In genomic region chr12:101024824-101025223, GRCm38 (mm10) we compare ENCODE assay signal across 8 mouse cellular contexts. TPM values are rescaled to one million over a fixed set of nuclear protein-coding genes. Genes with fewer than 3 reads are reported as not detected.
A peak's percentile ranks its signal among the peaks of the same experiment; 100 is the strongest.
DNase-seq lines count a peak whose midpoint lies in the region; ATAC-seq lines count a peak whose summit lies in the region.
"Had no signal": no experiment of that assay in that cellular context is flagged by ENCODE, and none has a peak within 500 bp of the region (broad histone marks: within the 10 kb centered on the region; RNA-seq: fewer than 3 reads in every experiment).

No protein-coding gene starts in this region.

- no peak for DNase-seq in lung, adult 18-20 months
- no peak for DNase-seq in embryonic facial prominence, embryonic 11.5 days (ENCODE audit: low spot score)
- DNase-seq in cerebellum, adult 11-12 months: no peak
- DNase-seq in left cerebral cortex, postnatal 10 days (ENCODE audit: extremely low spot score in 1 of 2, low spot score in 2 of 2): no peak
- DNase-seq: heart, postnatal 36 days had no signal

- H3K27me3 ChIP-seq in lung, embryonic 15.5 days: peaks cover 27% of the 10 kb centered on the region
- H3K27me3 ChIP-seq in embryonic facial prominence, embryonic 11.5 days (ENCODE audit: control insufficient read depth, insufficient read depth, low read length): peaks cover 10% of the 10 kb centered on the region
- no peaks in the 10 kb centered on the region for H3K27me3 ChIP-seq in forebrain, embryonic 16.5 days (replicated peaks; ENCODE audit: control insufficient read depth, insufficient read depth, low read length)

- H3K36me3 ChIP-seq in lung, embryonic 15.5 days: no peaks in the 10 kb centered on the region
- no peaks in the 10 kb centered on the region for H3K36me3 ChIP-seq in embryonic facial prominence, embryonic 11.5 days (replicated peaks; ENCODE audit: control insufficient read depth, insufficient read depth, low read depth, low read length)
- no peaks in the 10 kb centered on the region; the same call in 1 of the 2 replicates for H3K36me3 ChIP-seq in forebrain, embryonic 16.5 days (ENCODE audit: control insufficient read depth, insufficient read depth)

- peaks cover 53% of the 10 kb centered on the region for H3K4me1 ChIP-seq in lung, embryonic 15.5 days
- H3K4me1 ChIP-seq in embryonic facial prominence, embryonic 11.5 days (ENCODE audit: control insufficient read depth, insufficient read depth, low read length): no peaks in the 10 kb centered on the region; the same call in 1 of the 2 replicates
- H3K4me1 ChIP-seq in forebrain, embryonic 16.5 days (replicated peaks; ENCODE audit: control insufficient read depth, insufficient read depth, low read length): peaks cover 57% of the 10 kb centered on the region

- WGBS in lung, embryonic 15.5 days: 54% methylated on average over 8 of the region's 8 CpGs
- 56% methylated on average over 8 of the region's 8 CpGs for WGBS in embryonic facial prominence, embryonic 11.5 days
- 42% methylated on average over 8 of the region's 8 CpGs for WGBS in forebrain, embryonic 16.5 days

- ATAC-seq in lung, embryonic 15.5 days (ENCODE audit: borderline replicate concordance, extremely low read depth, low FRiP score, low TSS enrichment): no peak
- ATAC-seq in embryonic facial prominence, embryonic 11.5 days (replicated peaks; ENCODE audit: insufficient number of reproducible peaks, low FRiP score, low TSS enrichment, low read depth): no peak
- no peak for ATAC-seq in forebrain, embryonic 16.5 days
- ATAC-seq in megakaryocyte-erythroid progenitor cell, adult 5-6 weeks (replicated peaks; ENCODE audit: low FRiP score, low TSS enrichment, poor library complexity, severe bottlenecking): peak; percentile 10; the same call in 1 of the 2 replicates

- peak overlapping the region; percentile 94; the same call in 1 of the 2 replicates for H3K4me2 ChIP-seq in lung, embryonic 15.5 days
- no peak overlapping the region for H3K4me2 ChIP-seq in embryonic facial prominence, embryonic 11.5 days (ENCODE audit: low read depth, low read length)
- peak overlapping the region; percentile 10; the same call in 1 of the 2 replicates for H3K4me2 ChIP-seq in forebrain, embryonic 16.5 days (ENCODE audit: low read length)

- H3K9me3 ChIP-seq in lung, embryonic 15.5 days: no peaks in the 10 kb centered on the region
- H3K9me3 ChIP-seq in embryonic facial prominence, embryonic 11.5 days (replicated peaks; ENCODE audit: control insufficient read depth, low read length): no peaks in the 10 kb centered on the region
- no peaks in the 10 kb centered on the region for H3K9me3 ChIP-seq in forebrain, embryonic 16.5 days (ENCODE audit: control insufficient read depth, low read length)

- H3K4me3 ChIP-seq in lung, embryonic 15.5 days: no peak overlapping the region
- no peak overlapping the region for H3K4me3 ChIP-seq in embryonic facial prominence, embryonic 11.5 days (ENCODE audit: low read depth, low read length)
- no peak overlapping the region for H3K4me3 ChIP-seq in forebrain, embryonic 16.5 days (replicated peaks; ENCODE audit: low read length)

- no peak overlapping the region for H3K9ac ChIP-seq in lung, embryonic 15.5 days
- no peak overlapping the region for H3K9ac ChIP-seq in embryonic facial prominence, embryonic 11.5 days (replicated peaks; ENCODE audit: low read length)
- H3K9ac ChIP-seq in forebrain, embryonic 16.5 days (replicated peaks; ENCODE audit: low read depth, low read length): no peak overlapping the region

- H3K27ac ChIP-seq in lung, embryonic 15.5 days: peak overlapping the region; percentile 71
- 0 out of 2 replicates have a peak overlapping the region, but pooled peaks have one; percentile 4 for H3K27ac ChIP-seq in embryonic facial prominence, embryonic 11.5 days (replicated peaks; ENCODE audit: low read depth, low read length)
- H3K27ac ChIP-seq in forebrain, embryonic 16.5 days (ENCODE audit: low read length): no peak overlapping the region

- intact Hi-C loops in left cerebral cortex, postnatal 10 days (cut with DNase I): loop anchor here (5.0 kb wide), 1 partner anchor 38 kb away; no protein-coding TSS in a partner anchor

RNA-seq across cellular contexts. Expression of gene Ccdc88c, which starts 4.0 kb away (rescaled TPM):
- polyA plus RNA-seq in lung, embryonic 15.5 days (2015; fragmentation: Nextera tagmentation; extraction: Ambion mirVana): 14.3 and 17.9 TPM in 2 replicates
- polyA plus RNA-seq in embryonic facial prominence, embryonic 11.5 days (2014; fragmentation: Nextera tagmentation; extraction: Ambion mirVana): 4.8 and 5.2 TPM in 2 replicates
- 18.1 and 20.7 TPM in 2 replicates for polyA plus RNA-seq in forebrain, embryonic 16.5 days (2015; fragmentation: Nextera tagmentation; extraction: Ambion mirVana)
- total RNA-seq in megakaryocyte-erythroid progenitor cell, adult 5-6 weeks (2014; fragmentation: Nextera tagmentation): 57.8 and 68.4 TPM in 2 replicates
- total RNA-seq in megakaryocyte-erythroid progenitor cell, adult 5-6 weeks (2017): 66.9 and 100 TPM in 2 replicates
- 10 to 100 TPM; 26.3 TPM for total RNA-seq in left cerebral cortex, postnatal 10 days (2021)

RNA-seq across cellular contexts. Expression of gene Ppp4r3a, which starts 58.7 kb away (rescaled TPM):
- 39.4 and 41.3 TPM in 2 replicates for polyA plus RNA-seq in lung, embryonic 15.5 days (2015; fragmentation: Nextera tagmentation; extraction: Ambion mirVana)
- polyA plus RNA-seq in embryonic facial prominence, embryonic 11.5 days (2014; fragmentation: Nextera tagmentation; extraction: Ambion mirVana): 56.4 and 62.9 TPM in 2 replicates
- polyA plus RNA-seq in forebrain, embryonic 16.5 days (2015; fragmentation: Nextera tagmentation; extraction: Ambion mirVana): 32.4 and 33.5 TPM in 2 replicates
- total RNA-seq in megakaryocyte-erythroid progenitor cell, adult 5-6 weeks (2014; fragmentation: Nextera tagmentation): 108 TPM in 2 replicates
- 135 and 176 TPM in 2 replicates for total RNA-seq in megakaryocyte-erythroid progenitor cell, adult 5-6 weeks (2017)
- total RNA-seq in left cerebral cortex, postnatal 10 days (2021): 10 to 100 TPM; 38.0 to 39.5 TPM
